In genomic region chr9:34847664-34848063, GRCm38 (mm10) we compare ENCODE assay signal across 10 mouse cellular contexts.
DNase-seq lines count a peak whose midpoint lies in the region; ATAC-seq and TF ChIP-seq lines count a peak whose summit lies in the region.
"Had no signal": no experiment of that assay in that cellular context is flagged by ENCODE, and none has a peak within 500 bp of the region (broad histone marks: within the 10 kb centered on the region; RNA-seq: fewer than 3 reads in every experiment).

No protein-coding gene starts in this region.

- WGBS in lung, postnatal 0 days = 52% methylated on average over 5 of the region's 5 CpGs
- WGBS in hindbrain, embryonic 13.5 days = 54% methylated on average over 5 of the region's 5 CpGs

- H3K9ac ChIP-seq in lung, postnatal 0 days (replicated peaks; ENCODE audit: low read depth) = no peak overlapping the region
- H3K9ac ChIP-seq in hindbrain, embryonic 13.5 days = no peak overlapping the region

- H3K4me2 ChIP-seq in lung, postnatal 0 days (replicated peaks; ENCODE audit: low read depth, low read length) = no peak overlapping the region
- no peak overlapping the region for H3K4me2 ChIP-seq in hindbrain, embryonic 13.5 days

- no peaks in the 10 kb centered on the region for H3K9me3 ChIP-seq in lung, postnatal 0 days (ENCODE audit: low read length)
- H3K9me3 ChIP-seq in hindbrain, embryonic 13.5 days = no peaks in the 10 kb centered on the region

- H3K4me3 ChIP-seq in lung, postnatal 0 days (ENCODE audit: low read depth, low read length) = no peak overlapping the region
- H3K4me3 ChIP-seq in bone marrow macrophage, adult 2 months (ENCODE audit: insufficient read depth, low read length) = no peak overlapping the region
- H3K4me3 ChIP-seq in hindbrain, embryonic 13.5 days = no peak overlapping the region
- H3K4me3 ChIP-seq: erythroblast, embryonic 14.5 days; myocyte had no signal

- no peak for TF ChIP-seq EP300 in lung, postnatal 0 days (IDR thresholded peaks at IDR 0.05)

- no peaks in the 10 kb centered on the region for H3K36me3 ChIP-seq in lung, postnatal 0 days (ENCODE audit: insufficient read depth, low read length)
- H3K36me3 ChIP-seq in hindbrain, embryonic 13.5 days = no peaks in the 10 kb centered on the region

- TF ChIP-seq CTCF in lung, postnatal 0 days (IDR thresholded peaks at IDR 0.05) = peak; percentile 75
- peak; percentile 22; the same call in 1 of the 2 replicates for TF ChIP-seq CTCF in bone marrow macrophage, adult 2 months (IDR thresholded peaks at IDR 0.05; ENCODE audit: low read depth, low read length)

- no peak for TF ChIP-seq POLR2A in bone marrow macrophage, adult 2 months (IDR thresholded peaks at IDR 0.05; ENCODE audit: borderline replicate concordance, low read depth, low read length)

- no peak for ATAC-seq in lung, postnatal 0 days
- 0 out of 2 replicates have a peak, but pooled peaks have one; percentile 52 for ATAC-seq in megakaryocyte progenitor cell, adult 5-6 weeks (replicated peaks; ENCODE audit: poor library complexity)
- no peak for ATAC-seq in hindbrain, embryonic 13.5 days (ENCODE audit: low FRiP score)

- peak; percentile 11 to 20 for DNase-seq in frontal cortex, postnatal 36 days (ENCODE audit: low spot score in 2 of 2)
- no peak for DNase-seq in frontal cortex, postnatal 10 days (ENCODE audit: low spot score in 2 of 2)
- DNase-seq in lung, postnatal 0 days (ENCODE audit: low spot score) = peak; percentile 11
- DNase-seq in lung, adult 18-20 months = no peak
- no peak for DNase-seq in layer of hippocampus, adult 9-11 months

- no peak overlapping the region for H3K27ac ChIP-seq in lung, postnatal 0 days (ENCODE audit: low read length)
- no peak overlapping the region for H3K27ac ChIP-seq in bone marrow macrophage, adult 2 months (ENCODE audit: insufficient read depth, low read depth, low read length)
- no peak overlapping the region for H3K27ac ChIP-seq in hindbrain, embryonic 13.5 days

- no peaks in the 10 kb centered on the region for H3K4me1 ChIP-seq in lung, postnatal 0 days (ENCODE audit: insufficient read depth, low read depth, low read length)
- H3K4me1 ChIP-seq in bone marrow macrophage, adult 2 months (ENCODE audit: control insufficient read depth, insufficient read depth, low read length) = no peaks in the 10 kb centered on the region
- H3K4me1 ChIP-seq in hindbrain, embryonic 13.5 days (replicated peaks) = no peaks in the 10 kb centered on the region; the same call in 1 of the 2 replicates

- no peaks in the 10 kb centered on the region for H3K27me3 ChIP-seq in lung, postnatal 0 days (replicated peaks; ENCODE audit: insufficient read depth, low read length)
- no peaks in the 10 kb centered on the region for H3K27me3 ChIP-seq in hindbrain, embryonic 13.5 days

Comparison
In these comparisons a context has a peak if more than half of its experiments do, and no peak if none do; other contexts are left out.
1. DNase-seq: peak in frontal cortex, postnatal 36 days (2 of 2) and lung, postnatal 0 days (single experiment); none in frontal cortex, postnatal 10 days (0 of 2), lung, adult 18-20 months (0 of 2) and layer of hippocampus, adult 9-11 months (single experiment).